Mouse (Mus musculus): ENCODE data around the gene Ddx39.

Ddx39 gene

DNA sequence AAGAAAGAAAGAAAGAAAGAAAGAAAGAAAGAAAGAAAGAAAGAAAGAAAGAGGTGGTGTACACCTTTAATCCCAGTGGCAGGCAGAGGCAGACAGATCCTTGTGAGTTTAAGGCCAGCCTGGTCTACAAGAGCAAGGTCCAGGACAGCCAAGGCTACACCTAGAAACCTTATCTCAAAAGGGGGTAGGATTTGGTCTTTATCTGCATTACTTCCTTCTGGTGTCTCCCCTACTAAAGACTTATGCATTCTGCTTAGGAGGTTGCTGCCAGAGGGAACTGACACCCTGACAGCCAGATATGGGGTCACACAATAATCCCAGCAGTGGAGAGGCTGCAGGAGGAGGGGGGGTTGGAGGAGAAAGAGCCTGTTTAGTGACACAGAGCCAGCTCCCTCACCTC, 50.7 kb downstream of the Ddx39 start:
- DNase-seq (ENCODE audit: inconsistent age in 2 of 2, low spot score in 1 of 2): no peak

DNA sequence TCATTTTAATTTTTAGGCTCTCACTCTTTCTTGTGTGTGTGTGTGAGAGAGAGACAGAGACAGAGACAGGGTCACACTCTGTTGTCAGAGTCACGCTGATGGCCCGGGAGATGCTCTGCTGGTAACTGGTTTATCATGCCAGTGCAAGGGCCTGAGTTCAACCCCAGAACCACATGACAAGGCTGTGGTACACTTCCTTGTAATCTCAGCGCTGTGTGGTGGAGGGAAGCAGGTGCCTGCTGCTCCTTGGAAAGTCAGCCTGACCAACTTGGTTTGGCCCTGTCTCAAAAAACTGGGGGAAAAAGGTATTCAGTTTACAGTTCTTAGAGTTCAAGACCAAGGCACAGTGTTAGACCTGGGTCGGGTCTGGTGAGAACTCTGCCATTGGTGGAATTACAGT, 52.5 kb downstream of the Ddx39 start:
- no peak for DNase-seq (ENCODE audit: inconsistent age in 2 of 2, low spot score in 1 of 2)

DNA sequence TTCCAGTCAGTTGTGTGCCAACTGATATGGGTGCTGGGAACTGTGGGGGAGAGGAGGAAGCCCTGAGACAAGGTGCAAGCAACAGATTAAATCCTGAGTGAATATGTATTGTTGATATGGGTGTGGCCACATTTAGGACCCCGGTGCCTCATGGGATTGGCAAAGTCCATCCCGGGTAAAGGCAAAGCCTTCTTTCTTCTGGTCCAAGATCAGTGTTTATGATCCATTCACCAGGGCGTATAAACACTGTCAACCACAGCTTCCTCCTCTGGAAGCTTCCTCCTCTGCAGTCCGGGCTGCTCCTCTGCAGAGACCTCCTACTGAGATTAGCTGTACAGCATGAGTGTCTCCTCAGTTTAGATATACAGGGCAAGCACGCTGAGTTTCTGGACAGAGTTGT, 53.5 kb downstream of the Ddx39 start:
- peak in 1 of 2 experiments; percentile 27 for DNase-seq (ENCODE audit: inconsistent age in 2 of 2, low spot score in 1 of 2)

DNA sequence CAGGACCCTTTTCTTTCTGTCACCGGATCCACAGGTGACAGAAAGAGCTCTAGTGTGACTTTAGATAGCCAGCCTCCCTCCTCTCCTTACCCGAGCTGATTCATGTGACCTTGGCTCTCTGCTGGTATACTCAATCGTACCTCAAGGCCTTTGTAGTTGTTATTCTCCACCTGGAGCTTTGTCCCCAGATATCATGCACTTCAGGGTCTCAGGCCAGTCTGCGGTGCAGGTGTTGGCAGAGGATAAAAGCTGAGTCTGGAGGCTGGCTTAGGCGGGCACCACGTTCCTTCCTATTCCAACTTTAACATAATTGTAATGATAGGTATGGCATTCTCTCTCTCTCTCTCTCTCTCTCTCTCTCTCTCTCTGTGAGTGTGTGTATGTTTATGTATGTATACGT, 54.7 kb downstream of the Ddx39 start:
- DNase-seq (ENCODE audit: inconsistent age in 2 of 2, low spot score in 1 of 2): peak; percentile 27 to 68

DNA sequence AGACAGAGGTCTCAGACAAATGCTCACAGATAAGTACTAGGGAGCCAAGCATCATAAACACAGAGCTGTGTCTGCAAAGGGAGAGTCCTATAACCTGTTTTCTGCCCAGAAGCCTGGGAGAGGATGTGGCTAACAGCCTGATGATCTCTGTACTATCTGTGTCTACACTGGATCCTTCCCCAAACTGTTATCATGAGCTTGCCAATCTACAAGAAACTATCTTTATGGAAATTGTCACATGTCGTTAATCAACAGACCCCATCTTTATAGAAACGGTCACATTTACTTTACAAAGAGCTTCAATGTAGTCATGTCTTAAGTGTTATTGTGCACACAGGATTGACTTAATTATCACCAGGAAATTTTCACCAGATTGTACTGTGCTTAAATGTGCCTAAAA, 55.7 kb downstream of the Ddx39 start:
- no peak for DNase-seq (ENCODE audit: inconsistent age in 2 of 2, low spot score in 1 of 2)

DNA sequence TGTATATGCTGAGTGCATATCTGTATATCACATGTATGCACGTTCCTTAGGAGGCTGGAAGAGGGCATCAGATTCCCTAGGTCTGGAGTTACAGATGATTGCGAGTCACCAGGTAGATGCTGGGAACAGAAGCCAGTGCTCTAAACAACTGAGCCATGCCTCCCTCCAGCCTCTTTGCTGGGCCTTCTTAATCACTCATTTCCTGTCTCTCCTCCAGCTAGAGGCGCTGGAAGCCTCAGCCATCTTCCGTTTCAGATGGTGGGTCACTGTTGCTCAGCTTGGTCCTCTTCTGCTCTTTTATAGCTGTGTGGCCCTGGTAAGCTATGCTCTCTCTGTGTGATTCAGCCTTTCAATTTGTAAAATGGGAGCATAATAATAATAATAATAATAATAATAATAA, 56.8 kb downstream of the Ddx39 start:
- DNase-seq (ENCODE audit: inconsistent age in 2 of 2, low spot score in 1 of 2): no peak

DNA sequence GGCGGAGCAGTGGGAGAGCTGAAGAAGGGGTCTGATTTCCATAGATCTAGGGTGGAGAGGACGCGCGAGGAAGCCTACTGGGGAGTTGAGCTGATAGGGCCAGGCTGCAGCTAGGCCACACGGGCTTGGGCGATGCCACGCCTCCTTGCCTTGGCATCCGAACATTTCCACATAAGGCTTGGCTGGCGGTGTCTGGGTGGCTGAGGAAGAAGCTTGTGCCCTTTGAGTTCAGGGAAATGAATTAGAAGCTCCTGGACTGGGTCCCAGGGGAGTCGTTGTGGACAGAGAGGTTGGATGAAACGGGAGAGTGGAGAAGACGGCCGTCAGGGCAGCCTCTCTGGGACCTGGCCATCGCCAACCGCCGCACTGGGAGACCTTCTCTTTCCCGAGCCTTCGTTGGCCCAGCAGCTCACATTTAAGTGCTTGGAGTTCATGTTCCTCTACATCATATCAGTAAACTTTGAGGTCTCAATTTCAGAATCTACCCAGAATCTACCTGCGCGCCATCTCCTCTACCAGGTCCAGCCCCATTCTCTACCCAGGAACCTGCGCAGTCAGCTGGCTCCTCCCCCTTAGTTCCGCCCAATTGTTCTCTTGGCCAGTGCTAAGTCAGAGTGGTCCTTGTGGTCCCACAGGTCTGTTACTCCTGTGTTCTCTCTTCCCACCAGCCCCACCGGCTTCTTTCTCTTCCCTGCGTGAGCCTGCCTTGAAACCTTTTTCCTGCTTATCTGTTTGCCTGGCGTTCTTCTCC, 57.9 kb downstream of the Ddx39 start:
- DNase-seq (ENCODE audit: inconsistent age in 2 of 2, low spot score in 1 of 2): peak; percentile 69 to 89

DNA sequence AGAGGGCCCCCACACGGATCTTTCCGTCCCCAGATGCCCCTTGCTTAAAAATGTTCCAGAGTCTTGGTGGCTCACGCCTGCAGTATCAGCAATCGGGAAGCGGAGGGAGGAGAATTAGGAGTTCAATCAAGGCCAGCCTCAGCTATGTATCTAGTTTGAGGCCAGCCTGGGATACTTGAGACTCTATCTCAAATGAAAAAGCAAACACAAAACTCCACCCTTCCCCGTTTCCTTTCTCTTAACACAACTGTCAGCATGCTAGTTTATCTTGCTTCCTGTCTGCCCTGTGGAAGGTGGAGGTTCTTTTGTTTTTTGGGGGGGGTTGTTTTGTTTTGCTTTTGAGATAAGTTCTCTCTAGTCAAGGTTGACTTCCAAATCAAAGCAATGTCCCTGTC, 58.5 kb downstream of the Ddx39 start:
- no peak for DNase-seq (ENCODE audit: inconsistent age in 2 of 2, low spot score in 1 of 2)

DNA sequence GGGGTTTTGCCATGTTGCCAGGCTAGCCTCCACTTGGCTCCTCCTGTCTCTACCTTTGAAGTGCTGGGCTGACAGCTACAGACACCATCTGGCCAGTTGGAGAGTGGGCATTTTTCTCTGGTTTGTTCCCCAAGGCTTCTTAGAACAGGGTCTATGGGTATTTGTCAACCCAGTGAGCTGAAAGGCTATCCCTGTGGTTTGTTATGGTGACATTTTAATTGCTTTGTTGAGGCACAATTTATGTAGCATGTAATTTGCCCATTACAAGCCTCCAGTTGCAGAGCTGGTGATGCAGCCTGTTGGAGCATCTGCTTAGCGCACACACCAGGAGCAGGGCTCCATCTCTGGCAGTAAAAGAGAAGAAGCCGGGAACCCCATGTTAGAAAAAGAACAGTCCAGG, 59.2 kb downstream of the Ddx39 start:
- peak in 1 of 2 experiments; percentile 20 for DNase-seq (ENCODE audit: inconsistent age in 2 of 2, low spot score in 1 of 2)
